ENCODE assay signal across 8 mouse cellular contexts in genomic region chr11:74649647-74650551, GRCm38 (mm10). TPM values are rescaled to one million over a fixed set of nuclear protein-coding genes. Genes with fewer than 3 reads are reported as not detected.
DNase-seq lines count a peak whose midpoint lies in the region; ATAC-seq and TF ChIP-seq lines count a peak whose summit lies in the region.

No protein-coding gene starts in this region.

- no peak for TF ChIP-seq POLR2A in cerebellum, adult 2 months (IDR thresholded peaks at IDR 0.05; ENCODE audit: borderline replicate concordance, insufficient read depth, low read length)
- TF ChIP-seq POLR2A in testis, adult 2 months (IDR thresholded peaks at IDR 0.05; ENCODE audit: control insufficient read depth, low read depth, low read length): no peak

- peak; percentile 30 for ATAC-seq in heart, embryonic 15.5 days (replicated peaks; ENCODE audit: insufficient number of reproducible peaks, insufficient read depth, low FRiP score, low read depth)

- H3K9ac ChIP-seq in heart, embryonic 15.5 days: peak overlapping the region; percentile 95

- no peaks in the 10 kb centered on the region for H3K9me3 ChIP-seq in heart, embryonic 10.5 days
- no peaks in the 10 kb centered on the region for H3K9me3 ChIP-seq in E14TG2a.4 (ENCODE audit: low read length)
- H3K9me3 ChIP-seq in heart, embryonic 15.5 days (replicated peaks): no peaks in the 10 kb centered on the region

- H3K27ac ChIP-seq in heart, embryonic 10.5 days: peak overlapping the region; percentile 96
- peak overlapping the region; percentile 27 for H3K27ac ChIP-seq in cerebellum, adult 2 months (ENCODE audit: insufficient read depth, low read length)
- peak overlapping the region; percentile 93 for H3K27ac ChIP-seq in heart, embryonic 15.5 days
- H3K27ac ChIP-seq in testis, adult 2 months (ENCODE audit: control insufficient read depth, insufficient read depth, low read depth, low read length): peak overlapping the region; percentile 51

- TF ChIP-seq CTCF in E14TG2a.4 (conservative IDR thresholded peaks at IDR 0.05; ENCODE audit: low read length): no peak
- no peak for TF ChIP-seq CTCF in cerebellum, adult 2 months (IDR thresholded peaks at IDR 0.05; ENCODE audit: borderline replicate concordance, insufficient read depth, low read depth, low read length)
- no peak for TF ChIP-seq CTCF in testis, adult 2 months (IDR thresholded peaks at IDR 0.05; ENCODE audit: control insufficient read depth, insufficient read depth, insufficient replicate concordance, low read depth, low read length)

- intact Hi-C loops in heart, postnatal 25 days (cut with DNase I): loop anchor here (2.0 to 5.0 kb wide), 2 partner anchors 75 to 122 kb away; partner anchors contain the start of genes Mettl16 and Pafah1b1

- DNase-seq in heart, embryonic 10.5 days (ENCODE audit: low spot score): no peak
- no peak for DNase-seq in heart, postnatal 25 days (ENCODE audit: low spot score)
- DNase-seq in cerebellum, adult 2 months: no peak
- peak; percentile 79 to 94 for DNase-seq in kidney, postnatal 25 days
- DNase-seq in lung, postnatal 4 days: peak; percentile 42 to 57

- H3K4me2 ChIP-seq in heart, embryonic 15.5 days: peak overlapping the region; percentile 83

- WGBS in heart, embryonic 10.5 days: 1% methylated on average over 53 of the region's 53 CpGs
- under 1% methylated on average over 50 of the region's 53 CpGs for WGBS in cerebellum, adult 2 months
- 1% methylated on average over 53 of the region's 53 CpGs for WGBS in heart, embryonic 15.5 days

- peaks cover 53% of the 10 kb centered on the region for H3K4me1 ChIP-seq in heart, embryonic 10.5 days
- H3K4me1 ChIP-seq in E14TG2a.4 (replicated peaks; ENCODE audit: low read depth, low read length): peaks cover 79% of the 10 kb centered on the region
- peaks cover 19% of the 10 kb centered on the region for H3K4me1 ChIP-seq in cerebellum, adult 2 months (ENCODE audit: control insufficient read depth, insufficient read depth, low read length)
- H3K4me1 ChIP-seq in heart, embryonic 15.5 days (replicated peaks): peaks cover 55% of the 10 kb centered on the region
- peaks cover 10% of the 10 kb centered on the region for H3K4me1 ChIP-seq in testis, adult 2 months (ENCODE audit: control insufficient read depth, insufficient read depth, low read length)

- peak overlapping the region; percentile 100 for H3K4me3 ChIP-seq in heart, embryonic 10.5 days
- H3K4me3 ChIP-seq in E14TG2a.4 (replicated peaks; ENCODE audit: low read length): peak overlapping the region; percentile 99
- H3K4me3 ChIP-seq in cerebellum, adult 2 months (replicated peaks; ENCODE audit: insufficient read depth, low read depth, low read length): peak overlapping the region; percentile 59
- H3K4me3 ChIP-seq in heart, embryonic 15.5 days: peak overlapping the region; percentile 97
- H3K4me3 ChIP-seq in testis, adult 2 months (ENCODE audit: control insufficient read depth, low read depth, low read length): peak overlapping the region; percentile 85

- peaks cover 7% of the 10 kb centered on the region; the same call in 1 of the 2 replicates for H3K36me3 ChIP-seq in heart, embryonic 10.5 days
- peaks cover 44% of the 10 kb centered on the region for H3K36me3 ChIP-seq in E14TG2a.4 (ENCODE audit: insufficient read depth, low read length)
- no peaks in the 10 kb centered on the region for H3K36me3 ChIP-seq in heart, embryonic 15.5 days
- no peaks in the 10 kb centered on the region for H3K36me3 ChIP-seq in testis, adult 2 months (ENCODE audit: control insufficient read depth, insufficient read depth, low read length)

- no peaks in the 10 kb centered on the region for H3K27me3 ChIP-seq in heart, embryonic 10.5 days (ENCODE audit: insufficient read depth, poor library complexity, severe bottlenecking)
- H3K27me3 ChIP-seq in E14TG2a.4 (ENCODE audit: insufficient read depth, low read length): no peaks in the 10 kb centered on the region
- no peaks in the 10 kb centered on the region for H3K27me3 ChIP-seq in cerebellum, adult 2 months (ENCODE audit: control insufficient read depth, insufficient read depth, low read length)
- H3K27me3 ChIP-seq in heart, embryonic 15.5 days: no peaks in the 10 kb centered on the region
- H3K27me3 ChIP-seq in testis, adult 2 months (ENCODE audit: control insufficient read depth, insufficient read depth, low read length): no peaks in the 10 kb centered on the region

RNA-seq across cellular contexts. Expression of gene Cluh, which starts 0.6 kb away (rescaled TPM):
- polyA plus RNA-seq in heart, embryonic 10.5 days (2016; fragmentation: Nextera tagmentation; extraction: Ambion mirVana): 50.2 and 68.6 TPM in 2 replicates
- 100 to 1,000 TPM; 208 to 227 TPM for total RNA-seq in heart, postnatal 25 days (2021)
- polyA plus RNA-seq in cerebellum, adult 2 months (2012; rRNA removed): 67.4 and 68.4 TPM in 2 replicates
- polyA plus RNA-seq in heart, embryonic 15.5 days (2015; fragmentation: Nextera tagmentation; extraction: Ambion mirVana): 54.7 and 63.4 TPM in 2 replicates
- polyA plus RNA-seq in testis, adult 2 months (2012; rRNA removed): 37.1 and 40.6 TPM in 2 replicates

RNA-seq across cellular contexts. Expression of gene Ccdc92b, which starts 30.5 kb away (rescaled TPM):
- polyA plus RNA-seq in heart, embryonic 10.5 days (2016; fragmentation: Nextera tagmentation; extraction: Ambion mirVana): 1.6 and 1.7 TPM in 2 replicates
- under 1 TPM; 0.47 to 0.59 TPM for total RNA-seq in heart, postnatal 25 days (2021)
- polyA plus RNA-seq in cerebellum, adult 2 months (2012; rRNA removed): 21.8 and 22.7 TPM in 2 replicates
- polyA plus RNA-seq in heart, embryonic 15.5 days (2015; fragmentation: Nextera tagmentation; extraction: Ambion mirVana): 0.33 and 0.51 TPM in 2 replicates
- 0.79 and 0.82 TPM in 2 replicates for polyA plus RNA-seq in testis, adult 2 months (2012; rRNA removed)

RNA-seq across cellular contexts. Expression of gene Rap1gap2, which starts 39.2 kb away (rescaled TPM):
- polyA plus RNA-seq in heart, embryonic 10.5 days (2016; fragmentation: Nextera tagmentation; extraction: Ambion mirVana): 5.2 and 7.0 TPM in 2 replicates
- 10 to 100 TPM; 85.8 to 86.8 TPM for total RNA-seq in heart, postnatal 25 days (2021)
- 67.5 and 71.0 TPM in 2 replicates for polyA plus RNA-seq in cerebellum, adult 2 months (2012; rRNA removed)
- polyA plus RNA-seq in heart, embryonic 15.5 days (2015; fragmentation: Nextera tagmentation; extraction: Ambion mirVana): 3.8 and 4.2 TPM in 2 replicates
- 3.4 and 5.0 TPM in 2 replicates for polyA plus RNA-seq in testis, adult 2 months (2012; rRNA removed)

Comparison
In these comparisons a context has a peak if more than half of its experiments do, and no peak if none do; other contexts are left out.
1. DNase-seq: peak in kidney, postnatal 25 days (2 of 2) and lung, postnatal 4 days (2 of 2); none in heart, embryonic 10.5 days (single experiment), heart, postnatal 25 days (single experiment) and cerebellum, adult 2 months (0 of 2).
2. H3K27ac ChIP-seq: peak in every context shown above with its lines; median percentile 96 in heart, embryonic 10.5 days; 93 in heart, embryonic 15.5 days; 51 in testis, adult 2 months; 27 in cerebellum, adult 2 months.
3. Peak in every context shown above with its lines, with median percentiles within 50 percentile points of each other: H3K4me3 ChIP-seq.